Mouse (Mus musculus) cerebellum, adult 11-12 months (tissue): ENCODE results near the gene Tgm2.

ENCODE experiments used
- DNase-seq: peaks from one replicate; pipeline ENCODE4 v3.0.0; 2022

Gene Tgm2

DNA sequence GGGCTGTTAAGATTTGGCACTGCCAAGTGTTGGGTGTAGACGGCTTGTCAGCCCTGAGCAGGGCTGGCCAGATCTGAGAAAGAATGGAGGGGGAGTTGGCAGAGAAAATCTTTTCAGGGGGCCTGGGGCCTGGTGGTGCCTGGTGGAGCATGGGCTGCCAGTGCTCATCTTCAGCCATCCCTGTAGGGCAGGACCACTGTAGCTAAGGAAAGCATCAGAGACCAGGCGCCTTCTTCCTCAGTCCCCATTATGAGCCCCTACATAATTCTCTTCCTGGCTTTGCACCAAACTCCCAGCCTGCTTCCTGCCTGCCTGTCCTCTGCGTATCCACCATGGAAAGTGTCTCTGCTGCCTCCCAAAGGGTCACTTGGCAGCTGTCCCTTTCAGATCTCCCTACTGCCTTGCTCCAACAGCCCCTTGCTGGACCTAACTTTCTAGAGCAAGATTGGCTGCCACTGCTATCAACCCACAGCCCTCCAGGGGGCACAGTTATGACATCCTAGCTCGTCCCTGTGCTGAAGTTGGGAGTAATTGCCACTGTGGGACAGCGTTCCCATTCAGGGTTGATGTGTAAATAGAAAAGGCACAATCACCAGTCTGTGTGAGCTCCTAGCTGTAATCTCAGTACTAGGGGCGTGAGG is 39.2 kb downstream of the Tgm2 start:
- no peak for DNase-seq

GRCm38 (mm10) chr2:158105605-158106004 is 40.6 kb downstream of the Tgm2 start:
- DNase-seq, result no peak

GRCm38 (mm10) chr2:158104966-158105365 is 41.3 kb downstream of the Tgm2 start:
- DNase-seq, result no peak

DNA sequence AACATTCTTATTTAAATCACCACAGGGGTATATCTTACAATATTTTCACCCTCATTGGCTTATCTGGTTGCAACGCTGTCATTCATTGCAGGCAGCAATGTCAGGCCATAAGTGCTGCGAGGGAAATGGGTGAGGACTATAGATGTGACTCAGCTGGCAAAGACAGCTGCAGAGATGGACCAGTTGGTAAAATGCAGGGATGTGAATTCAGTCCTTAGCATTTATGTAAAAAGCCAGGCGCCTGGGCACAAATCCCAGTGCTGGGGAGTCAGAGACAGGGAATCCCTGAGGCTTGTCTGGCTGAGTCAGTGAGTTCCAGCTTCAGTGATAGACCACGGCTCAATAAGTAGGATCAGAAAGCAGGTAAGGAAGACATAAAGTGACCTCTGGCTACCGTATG is 44.5 kb downstream of the Tgm2 start:
- DNase-seq, result no peak

DNA sequence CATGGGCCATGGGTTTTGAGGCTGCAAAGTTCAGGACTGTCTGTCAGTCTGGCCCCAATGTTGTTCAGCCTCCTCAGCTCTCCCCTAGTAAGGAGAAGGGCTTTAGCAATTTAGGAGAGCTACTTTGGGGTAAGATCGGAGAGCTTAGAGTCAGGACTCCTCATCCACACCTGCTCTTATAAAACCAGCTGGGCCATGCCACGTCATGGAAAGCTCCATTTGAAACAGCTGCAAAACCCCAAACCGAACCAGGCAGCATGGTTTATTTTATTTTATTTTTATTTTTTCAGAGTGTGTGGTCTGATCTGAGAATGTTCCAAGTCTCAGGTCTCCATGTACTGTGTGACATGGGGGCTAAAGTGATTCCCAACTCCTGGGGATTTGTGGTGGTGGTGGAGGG is 46.7 kb downstream of the Tgm2 start:
- no peak for DNase-seq

DNA sequence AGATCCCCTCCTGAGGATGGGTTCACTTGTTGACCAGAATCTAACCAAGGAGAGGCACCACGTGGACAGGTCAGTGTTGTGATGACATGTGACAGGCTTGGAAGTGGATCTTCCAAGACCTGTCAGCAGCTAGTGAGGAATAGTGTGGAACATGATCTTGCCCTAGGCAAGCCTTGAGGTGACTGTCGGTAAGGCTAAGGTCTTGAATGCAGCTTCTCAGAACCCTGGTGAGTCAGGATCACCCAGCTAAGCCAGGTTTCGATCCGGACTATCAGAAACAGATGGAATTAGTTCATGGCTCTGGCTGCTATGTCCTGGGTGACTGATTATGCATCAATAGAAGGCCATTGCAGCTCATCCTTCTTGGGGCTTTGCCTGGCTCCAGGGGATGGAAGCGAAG is 47.5 kb downstream of the Tgm2 start:
- no peak for DNase-seq

DNA sequence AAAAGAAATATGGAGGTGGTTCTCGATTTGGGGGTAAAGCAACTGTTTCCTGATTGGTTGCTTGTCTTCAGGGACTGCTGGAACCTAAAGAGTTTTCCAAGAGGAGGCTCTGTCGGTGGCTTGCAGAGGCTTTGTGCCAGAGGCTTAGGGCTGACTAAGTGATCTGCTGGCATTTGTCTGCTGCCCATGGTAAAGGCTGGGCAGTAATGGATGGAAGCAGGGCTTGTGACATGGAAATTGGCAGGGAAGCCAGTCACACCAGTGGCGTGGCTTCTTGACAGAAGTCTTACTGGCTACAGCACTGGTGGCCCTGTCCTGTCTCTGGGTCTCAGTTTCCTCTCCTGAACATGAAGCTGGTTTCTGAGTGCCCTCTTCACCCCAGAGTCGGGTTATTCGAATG is 49.2 kb downstream of the Tgm2 start:
- DNase-seq, result no peak

- peak; percentile 50 for DNase-seq
These were observed 51.4 kb downstream of the Tgm2 start for GRCm38 (mm10) chr2:158094846-158095245.

DNA sequence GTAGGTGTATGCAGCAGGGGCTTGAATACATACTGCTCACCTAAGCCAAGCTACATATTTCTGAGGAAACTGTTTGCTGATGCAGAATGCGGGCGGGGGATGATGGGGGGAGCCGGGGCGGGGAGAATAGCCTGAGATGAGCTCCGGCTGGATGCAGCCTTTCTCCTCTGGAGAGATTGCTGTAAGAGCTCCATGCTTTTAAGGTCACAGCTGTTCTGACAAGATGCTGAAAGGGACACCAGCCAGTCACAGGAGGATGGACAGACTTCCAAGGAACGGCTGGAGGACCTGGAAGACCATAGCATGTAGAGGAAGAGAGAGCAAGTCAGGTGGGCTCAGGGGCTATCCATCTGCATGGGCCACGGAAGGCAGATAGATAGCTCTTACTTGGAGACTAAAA is 51.9 kb downstream of the Tgm2 start:
- no peak for DNase-seq

DNA sequence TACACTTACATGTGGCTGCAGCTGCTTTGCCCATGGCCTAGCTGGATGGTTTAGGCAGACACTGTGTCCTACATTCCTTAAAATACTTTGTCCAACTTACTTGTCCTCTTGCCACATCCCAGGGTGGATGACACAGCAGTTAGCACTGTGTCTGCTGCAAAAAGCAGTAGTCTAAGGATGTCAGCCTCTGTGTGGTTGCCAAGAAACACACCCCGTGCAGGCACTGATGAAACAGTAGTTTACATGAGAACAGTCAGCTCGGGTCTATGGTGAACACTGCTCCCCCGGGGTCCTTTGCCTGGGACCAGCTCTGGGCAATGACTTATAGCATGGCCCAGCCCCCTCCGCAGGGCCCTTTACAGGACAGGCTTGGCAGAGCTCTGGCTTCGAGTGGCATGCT is 52.9 kb downstream of the Tgm2 start:
- DNase-seq, result no peak

GRCm38 (mm10) chr2:158090096-158090495 is 56.1 kb downstream of the Tgm2 start:
- DNase-seq, result no peak

DNA sequence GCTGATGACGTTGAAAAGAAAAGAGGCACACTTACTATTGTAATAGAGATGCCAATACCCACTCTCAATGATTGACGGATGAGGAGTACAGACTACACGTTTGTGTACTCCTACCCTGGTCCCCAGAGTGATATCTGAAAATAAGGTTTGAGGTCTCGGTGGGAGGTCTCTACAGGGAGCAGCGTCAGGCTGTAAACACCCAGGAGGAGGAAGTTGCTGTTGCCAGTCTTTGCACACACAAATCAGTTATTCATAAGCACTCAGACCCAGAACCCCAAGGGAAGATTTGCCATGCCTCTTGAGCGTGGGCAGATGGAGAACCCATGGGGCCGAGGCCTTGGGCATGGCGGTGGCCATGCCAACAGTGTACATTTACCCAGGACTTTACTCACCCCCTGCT is 61.8 kb downstream of the Tgm2 start:
- no peak for DNase-seq

DNA sequence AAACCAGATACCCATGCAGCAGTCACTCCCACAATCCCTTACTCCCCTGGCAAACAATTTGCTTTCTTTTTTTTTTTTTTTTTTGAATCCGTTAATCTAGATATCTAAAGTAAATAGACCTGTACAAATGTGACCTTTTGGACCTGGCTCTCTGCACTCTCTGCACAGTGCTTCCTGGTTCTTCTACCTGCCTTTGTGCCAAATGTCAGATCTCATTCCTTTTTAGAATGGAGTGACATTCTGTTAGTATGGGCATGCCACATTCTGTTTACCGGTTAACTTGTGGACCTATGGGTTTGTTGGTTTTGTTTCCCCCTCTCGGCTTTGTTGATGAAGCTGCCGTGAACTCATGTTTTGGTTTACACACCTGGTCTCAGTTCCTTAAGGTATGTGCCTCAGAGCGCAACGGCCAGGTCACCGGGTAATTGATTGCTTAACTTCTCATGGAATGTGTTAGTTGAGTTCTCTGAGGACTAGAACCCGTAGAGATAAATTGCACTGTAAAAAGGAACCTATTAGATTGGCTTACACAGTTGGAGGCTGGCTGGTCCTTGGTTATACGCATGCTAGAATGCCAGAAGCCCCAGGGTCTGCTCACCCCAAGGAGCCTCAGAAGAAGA is 65.5 kb downstream of the Tgm2 start:
- no peak for DNase-seq

GRCm38 (mm10) chr2:158079843-158080395 is 66.3 kb downstream of the Tgm2 start:
- DNase-seq, result no peak

DNA sequence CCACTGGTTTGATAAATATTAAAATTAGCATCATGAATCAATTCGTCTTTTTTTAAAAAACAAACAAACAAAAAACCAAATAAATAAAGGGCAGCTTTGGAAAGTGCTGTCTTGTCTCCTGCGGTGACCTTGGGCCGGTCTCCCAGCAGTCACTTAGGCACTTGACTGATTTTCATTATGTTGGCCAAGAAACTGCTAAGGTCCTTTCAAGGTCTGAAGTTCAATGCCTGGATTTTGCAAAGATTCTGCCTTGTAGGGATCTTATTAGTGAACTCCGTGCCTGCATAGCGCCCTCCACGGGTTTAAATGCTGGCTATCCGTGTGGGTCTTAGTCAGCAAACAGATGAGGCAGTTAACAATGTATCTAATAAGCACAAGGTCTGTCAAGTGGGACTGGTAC is 67.3 kb downstream of the Tgm2 start:
- DNase-seq, result no peak

GRCm38 (mm10) chr2:158077981-158078380 is 68.3 kb downstream of the Tgm2 start:
- DNase-seq, result no peak

- DNase-seq, result no peak
These were observed 69.5 kb downstream of the Tgm2 start for GRCm38 (mm10) chr2:158076690-158077089.

DNA sequence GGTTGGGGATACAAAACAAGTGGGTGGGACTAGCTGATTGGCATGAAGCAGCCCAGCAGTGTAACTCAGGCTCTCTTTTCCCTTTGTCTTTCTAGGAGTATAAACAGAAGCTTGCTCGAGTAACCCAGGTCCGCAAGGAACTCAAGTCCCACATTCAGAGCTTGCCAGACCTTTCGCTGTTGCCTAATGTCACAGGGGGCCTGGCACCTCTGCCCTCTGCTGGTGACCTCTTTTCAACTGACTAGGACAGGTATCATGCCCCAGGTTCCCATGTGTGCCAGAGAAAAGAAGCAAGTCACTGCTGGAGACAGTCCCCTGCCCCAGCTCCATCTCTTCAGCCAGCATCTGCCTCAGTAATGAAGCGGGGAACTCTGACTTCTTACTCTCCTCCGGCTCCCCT is 71.4 kb downstream of the Tgm2 start:
- DNase-seq, result no peak

GRCm38 (mm10) chr2:158071633-158071995 is 74.6 kb downstream of the Tgm2 start:
- DNase-seq, result no peak

DNA sequence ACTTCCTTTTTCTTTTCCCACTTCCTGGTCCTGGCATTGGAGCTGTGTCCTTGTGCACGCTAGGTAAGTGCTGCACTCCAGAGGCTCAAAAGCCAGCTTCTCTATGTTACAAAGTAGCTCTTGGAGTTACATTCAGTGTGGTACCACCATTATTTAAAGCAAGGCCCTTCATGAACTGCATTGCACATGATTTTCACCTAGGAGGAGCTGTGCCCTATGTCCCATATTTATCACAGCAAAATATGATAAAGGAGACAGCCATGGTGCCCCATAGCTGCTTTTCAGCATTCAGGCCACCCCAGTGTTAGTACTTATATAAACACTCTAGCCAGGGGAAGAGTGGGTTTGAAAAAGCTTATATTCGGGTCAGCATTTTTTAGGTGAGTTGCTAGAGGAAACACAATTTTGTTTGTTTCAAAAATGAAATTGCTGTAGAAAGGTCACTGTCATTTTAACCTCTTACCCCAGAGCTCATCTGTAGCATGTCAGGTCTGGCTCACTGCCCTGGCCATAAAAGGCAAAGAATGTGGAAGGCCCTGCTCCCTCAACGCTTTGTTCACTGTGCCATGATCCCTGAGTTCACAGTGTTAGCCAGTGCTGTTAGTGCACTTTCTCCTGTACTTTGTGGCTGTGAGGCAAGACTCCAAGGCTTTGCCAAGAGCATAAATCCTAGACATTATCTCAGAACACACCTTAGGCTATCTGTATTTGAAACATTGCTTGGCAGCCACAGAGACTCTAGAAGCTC is 75.2 kb downstream of the Tgm2 start:
- DNase-seq, result no peak

DNA sequence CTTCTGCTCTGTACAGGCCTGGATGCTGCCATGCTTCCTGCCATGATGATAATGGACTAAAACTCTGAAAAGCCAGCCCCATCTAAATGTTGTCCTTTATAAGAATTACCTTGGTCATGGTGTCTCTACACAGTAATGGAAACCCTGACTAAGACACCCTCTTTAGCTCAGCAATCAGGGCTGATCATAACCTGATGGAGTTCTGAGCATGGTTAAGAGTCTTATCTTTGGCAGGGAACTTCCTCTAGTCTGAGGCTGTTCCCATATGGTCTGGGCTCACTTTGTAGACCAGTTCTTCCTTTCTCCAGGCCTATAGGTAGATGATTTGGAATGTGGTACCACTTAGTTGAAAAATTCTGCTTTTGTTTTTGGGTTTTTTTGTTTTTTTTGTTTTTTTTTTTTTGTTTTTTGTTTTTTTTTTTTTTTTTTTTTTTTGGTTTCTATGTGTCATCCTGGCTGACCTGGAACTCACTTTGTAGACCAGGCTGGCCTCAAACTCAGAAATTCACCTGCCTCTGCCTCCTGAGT is 77.7 kb downstream of the Tgm2 start:
- DNase-seq, result no peak

DNA sequence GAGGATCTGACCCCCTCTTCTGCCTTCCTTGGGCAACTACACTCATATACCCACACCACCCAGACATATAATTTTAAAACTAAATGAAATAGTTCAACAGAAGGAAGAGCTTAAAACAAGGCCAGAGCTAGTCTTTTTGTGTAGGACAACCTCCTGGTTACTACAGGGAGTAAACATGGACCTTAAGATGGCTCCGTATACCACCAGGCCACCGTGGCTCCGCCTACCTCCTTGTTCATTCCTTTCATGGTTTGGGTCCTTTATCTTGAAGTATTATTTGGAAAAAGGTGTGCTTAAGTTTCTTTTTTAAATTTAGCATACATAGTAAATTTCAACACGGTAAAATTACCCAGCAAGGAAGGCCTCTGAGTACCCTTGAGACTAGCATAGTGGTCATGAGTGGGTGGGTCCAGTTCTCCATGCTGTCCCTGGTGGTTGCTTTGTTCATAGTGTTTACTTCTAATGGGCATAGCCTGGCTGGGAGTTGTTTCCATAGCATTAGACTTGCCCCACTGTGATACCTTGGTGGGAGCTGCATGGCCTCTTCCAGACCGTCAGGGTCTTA is 78.9 kb downstream of the Tgm2 start:
- no peak for DNase-seq

DNA sequence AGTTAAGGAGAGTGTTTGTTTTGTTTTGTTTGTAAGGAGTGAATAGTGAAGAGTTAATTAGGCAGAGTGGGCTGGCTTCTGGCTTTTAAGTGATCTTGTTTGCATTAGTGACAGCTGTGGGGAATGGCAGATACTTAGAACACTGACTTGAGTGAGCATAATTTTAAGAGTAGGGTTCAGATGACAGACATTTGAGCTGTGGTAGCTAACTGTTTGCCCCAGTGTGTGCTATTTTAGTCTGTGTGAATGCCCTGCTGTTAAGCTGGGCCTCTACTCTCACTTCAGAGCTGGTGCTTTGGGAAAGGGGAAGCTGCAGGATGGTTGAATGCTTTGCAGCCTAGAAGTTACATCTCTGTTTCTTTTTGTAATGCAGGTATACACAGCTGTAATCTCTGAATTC is 79.8 kb downstream of the Tgm2 start:
- DNase-seq, result no peak
